Mouse (Mus musculus) kidney, postnatal 36 days (tissue): ENCODE measurements at regions not wholly inside any gene's neighbourhood (a gene's known extent, or its start where the extent isn't known, plus 50 kb on each side); places are given as distances from the start of the nearest gene placed in this dataset.

ENCODE experiments used
- DNase-seq, 2 experiments: peaks; one replicate each; pipeline ENCODE4 v3.0.0; 2021 to 2022; ENCODE audit warnings: mixed read lengths in 2 of 2

- DNase-seq, result no peak
Observed at GRCm38 (mm10) chr13:44097141-44097540, 312.6 kb downstream of the Cd83 start.

- DNase-seq, result no peak
Observed at GRCm38 (mm10) chr13:44099511-44099910, 314.9 kb downstream of the Cd83 start.

GRCm38 (mm10) chr13:44100125-44101067 lies 315.8 kb downstream of the Cd83 start:
- DNase-seq, result peak in 1 of 2 experiments; percentile 7

GRCm38 (mm10) chr13:44101161-44101560 lies 316.6 kb downstream of the Cd83 start:
- no peak for DNase-seq

GRCm38 (mm10) chr13:44101806-44102205 lies 317.2 kb downstream of the Cd83 start:
- no peak for DNase-seq

- no peak for DNase-seq
Observed at GRCm38 (mm10) chr13:44102257-44102656, 317.7 kb downstream of the Cd83 start.

GRCm38 (mm10) chr13:44103340-44103739 lies 318.8 kb downstream of the Cd83 start:
- DNase-seq, result no peak

GRCm38 (mm10) chr13:44105161-44105560 lies 320.6 kb downstream of the Cd83 start:
- DNase-seq, result no peak

GRCm38 (mm10) chr13:44108695-44109094 lies 324.1 kb downstream of the Cd83 start:
- no peak for DNase-seq

- no peak for DNase-seq
Observed at GRCm38 (mm10) chr13:44113043-44113442, 328.5 kb downstream of the Cd83 start.

- no peak for DNase-seq
Observed at GRCm38 (mm10) chr13:44114856-44115255, 330.3 kb downstream of the Cd83 start.

- DNase-seq, result no peak
Observed at GRCm38 (mm10) chr13:44117841-44118240, 333.3 kb downstream of the Cd83 start.

GRCm38 (mm10) chr13:44118846-44119245 lies 334.3 kb downstream of the Cd83 start:
- DNase-seq, result no peak

- no peak for DNase-seq
Observed at GRCm38 (mm10) chr13:44121241-44121671, 336.7 kb downstream of the Cd83 start.

- no peak for DNase-seq
Observed at GRCm38 (mm10) chr13:44121932-44122331, 337.4 kb downstream of the Cd83 start.

GRCm38 (mm10) chr13:44126198-44126597 lies 341.6 kb downstream of the Cd83 start:
- DNase-seq, result peak in 1 of 2 experiments; percentile 7

GRCm38 (mm10) chr13:44128506-44129274 lies 344.1 kb downstream of the Cd83 start:
- DNase-seq, result no peak

- DNase-seq, result no peak
Observed at GRCm38 (mm10) chr13:44131916-44132315, 347.3 kb downstream of the Cd83 start.

- no peak for DNase-seq
Observed at GRCm38 (mm10) chr13:44132510-44132909, 347.9 kb downstream of the Cd83 start.

- peak; percentile 27 to 46 for DNase-seq
Observed at GRCm38 (mm10) chr13:44133436-44133835, 348.9 kb downstream of the Cd83 start.

GRCm38 (mm10) chr13:44141181-44141580 lies 356.6 kb downstream of the Cd83 start:
- DNase-seq, result no peak

GRCm38 (mm10) chr13:44145441-44145840 lies 360.9 kb downstream of the Cd83 start:
- DNase-seq, result no peak

- peak in 1 of 2 experiments; percentile 15 for DNase-seq
Observed at GRCm38 (mm10) chr13:44147841-44148240, 363.3 kb downstream of the Cd83 start.

GRCm38 (mm10) chr13:44149499-44149898 lies 364.9 kb downstream of the Cd83 start:
- DNase-seq, result no peak
